Mouse (Mus musculus) layer of hippocampus, adult 9-10 months (tissue): ENCODE results near the gene Emc7.

ENCODE experiments used
- DNase-seq: peaks from one replicate; pipeline ENCODE4 v3.0.0; 2022; ENCODE audit warnings: low spot score

The Emc7 gene

DNA sequence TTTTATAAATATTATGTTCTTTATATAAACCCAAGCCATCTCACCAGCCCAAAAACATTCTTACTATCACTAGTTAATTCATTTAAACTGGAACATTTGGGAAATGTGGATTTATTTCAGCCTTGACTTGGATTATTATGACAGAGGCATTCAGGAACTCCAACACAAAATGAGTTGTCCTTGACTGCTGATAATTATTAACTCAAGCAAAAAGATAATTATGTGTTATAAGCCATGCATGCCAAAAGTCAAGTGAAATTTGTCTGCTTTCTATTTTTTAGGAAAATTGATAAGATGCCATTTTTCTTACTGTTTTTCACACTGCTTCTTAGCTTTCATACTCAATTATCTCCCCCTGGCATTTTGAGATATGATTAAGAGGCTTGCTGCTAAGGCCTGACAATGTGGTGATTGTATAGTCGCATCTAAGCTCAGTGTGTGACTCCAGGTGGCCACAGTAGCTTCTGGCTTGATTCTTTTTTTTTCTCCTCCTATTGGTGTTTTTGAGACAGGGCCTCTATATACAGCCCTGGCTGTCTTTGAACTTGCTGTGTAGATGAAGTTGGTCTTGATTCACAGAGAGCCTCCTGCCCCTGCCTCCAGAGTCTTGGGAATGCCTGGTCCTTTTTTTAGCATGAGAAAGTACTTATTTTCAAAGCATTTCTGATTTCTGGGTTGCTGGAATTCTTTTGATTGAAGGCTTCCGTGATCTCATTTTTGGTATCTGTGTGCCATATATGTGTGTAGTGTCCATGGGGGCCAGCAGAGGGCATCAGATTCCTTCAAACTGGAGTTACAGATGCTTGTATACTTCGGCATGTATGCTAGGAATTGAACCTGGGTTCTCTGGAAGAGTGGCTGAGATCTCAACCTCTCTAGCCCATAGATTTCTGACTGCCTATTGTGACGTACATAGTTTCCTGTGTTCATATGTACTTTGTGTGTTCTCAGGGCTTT is 66.0 kb downstream of the Emc7 start:
- no peak for DNase-seq
